Mouse (Mus musculus) forebrain, postnatal 0 days (tissue): Measurements from ENCODE around the gene Eml1. TPM values are rescaled to one million over a fixed set of nuclear protein-coding genes. Genes with fewer than 3 reads are reported as not detected.

Experiments
- ATAC-seq: fragments of 200-750 bp; cut with Nextera tagmentation; 2 replicates; pipeline ENCODE4 v1.8.0; 2017; ENCODE audit warnings: mild to moderate bottlenecking, moderate library complexity
- DNase-seq: peaks from one replicate; pipeline ENCODE4 v3.0.0-alpha.2; 2015
- H3K27ac ChIP-seq: fragments of 300-500 bp; sonication (generic); 2 replicates; pipeline ENCODE4 v1.5.1; 2014; ENCODE audit warnings: low read depth, mild to moderate bottlenecking, antibody characterized with exemption, low read length, moderate library complexity, mixed read lengths
- H3K27me3 ChIP-seq: fragments of 300-500 bp; sonication (generic); 2 replicates; pipeline ENCODE4 v1.6.1; 2014; ENCODE audit warnings: mild to moderate bottlenecking, low read length, mixed read lengths; ENCODE audit not compliant: insufficient read depth
- H3K36me3 ChIP-seq: fragments of 300-500 bp; sonication (generic); 2 replicates; pipeline ENCODE4 v1.6.1; 2014; ENCODE audit warnings: mild to moderate bottlenecking, moderate library complexity; ENCODE audit not compliant: insufficient read depth
- H3K4me1 ChIP-seq: fragments of 300-500 bp; sonication (generic); 2 replicates; pipeline ENCODE4 v1.6.1; 2014; ENCODE audit warnings: antibody characterized with exemption; ENCODE audit not compliant: insufficient read depth
- H3K4me2 ChIP-seq: fragments of 300-500 bp; sonication (generic); 2 replicates; pipeline ENCODE4 v1.6.1; 2014; ENCODE audit warnings: low read depth, mild to moderate bottlenecking, moderate library complexity
- H3K4me3 ChIP-seq: fragments of 300-500 bp; sonication (generic); 2 replicates; pipeline ENCODE4 v1.5.1; 2014; ENCODE audit warnings: low read depth, low read length, mixed read lengths
- H3K9ac ChIP-seq: fragments of 300-500 bp; sonication (generic); 2 replicates; pipeline ENCODE4 v1.6.1; 2014; ENCODE audit warnings: mild to moderate bottlenecking
- H3K9me3 ChIP-seq: fragments of 300-500 bp; sonication (generic); 2 replicates; pipeline ENCODE4 v1.6.1; 2016; ENCODE audit warnings: low read length
- CTCF ChIP-seq: sonication (generic); IDR thresholded peaks from 2 replicates; pipeline ENCODE4 v1.5.1; 2016; ENCODE audit warnings: antibody characterized with exemption, control low read depth, low read depth
- WGBS: fragments of 180-500 bp; shearing (Covaris S2); extraction: QIAGEN DNeasy Blood & Tissue Kit; methylation state at CpG from one replicate; pipeline ENCODE4 v1.1.7; 2014; 5-methylcytosine and 5-hydroxymethylcytosine counted together
- polyA plus RNA-seq: library from polyadenylated mRNA; unstranded; fragments of >200 nt; fragmentation: Nextera tagmentation; extraction: Ambion mirVana; gene quantifications from 2 replicates; pipeline ENCODE4 v1.2.1, GENCODE M21; 2015
- total RNA-seq: library from RNA; depleted of rRNA; stranded (reverse); fragments of >200 nt; gene quantifications from 2 replicates; pipeline ENCODE4 v1.2.3, GENCODE M21; 2014

Gene Eml1
- total and polyA plus RNA-seq, 2 experiments from 2014 or later: 43.5 to 69.1 TPM

GRCm38 (mm10) chr12:108433030-108433429 is 62.3 kb downstream of the Eml1 start:
- Histone ChIP-seq H3K4me3 (no peak overlapping the region), H3K9ac (peak overlapping the region; percentile 19), H3K27ac (peak overlapping the region; percentile 82), H3K9me3 (no peaks in the 10 kb centered on the region), H3K4me1 (peaks cover 36% of the 10 kb centered on the region), H3K4me2 (peak overlapping the region; percentile 39), H3K27me3 (no peaks in the 10 kb centered on the region), H3K36me3 (no peaks in the 10 kb centered on the region)
- DNase-seq (peak; percentile 71), ATAC-seq (peak; percentile 69)
- 38% methylated on average over 16 of the region's 16 CpGs for WGBS
- no peak for TF ChIP-seq CTCF

DNA sequence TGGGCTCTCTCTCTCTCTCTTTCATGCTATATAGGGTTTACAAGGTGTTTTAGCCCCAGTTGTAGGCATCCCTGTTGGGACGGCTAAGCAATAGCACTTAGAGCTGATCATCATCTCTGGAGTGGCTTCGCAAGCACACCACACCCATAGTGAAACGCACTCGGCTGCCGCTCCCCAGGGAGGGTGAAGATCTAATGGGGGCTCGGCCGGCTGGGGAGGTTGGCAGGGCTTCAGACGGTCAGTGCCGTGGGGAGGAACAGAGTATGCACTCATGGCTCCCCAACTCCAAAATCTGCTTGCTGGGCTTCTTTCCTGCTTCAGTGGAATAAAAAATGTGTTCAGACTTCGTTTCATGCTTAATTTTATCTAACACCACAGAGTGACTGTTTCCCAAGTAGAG is 62.7 kb downstream of the Eml1 start:
- ATAC-seq: peak; percentile 16; the same call in 1 of the 2 replicates
- H3K27me3 ChIP-seq: no peaks in the 10 kb centered on the region
- H3K4me3 ChIP-seq: no peak overlapping the region
- WGBS: 42% methylated on average over 10 of the region's 10 CpGs
- H3K4me1 ChIP-seq: peaks cover 36% of the 10 kb centered on the region
- H3K36me3 ChIP-seq: no peaks in the 10 kb centered on the region
- no peak for TF ChIP-seq CTCF
- DNase-seq: no peak
- no peak overlapping the region for H3K9ac ChIP-seq
- H3K4me2 ChIP-seq: peak overlapping the region; percentile 39
- H3K27ac ChIP-seq: peak overlapping the region; percentile 82
- H3K9me3 ChIP-seq: no peaks in the 10 kb centered on the region

GRCm38 (mm10) chr12:108435444-108436015 is 64.8 kb downstream of the Eml1 start:
- no peak overlapping the region for H3K4me2 ChIP-seq
- ATAC-seq (peak; percentile 21; the same call in 1 of the 2 replicates), DNase-seq (no peak)
- peak overlapping the region; percentile 64 for H3K27ac ChIP-seq
- H3K36me3 ChIP-seq: no peaks in the 10 kb centered on the region
- no peak overlapping the region; the same call in 1 of the 2 replicates for H3K9ac ChIP-seq
- peaks cover 36% of the 10 kb centered on the region for H3K4me1 ChIP-seq
- H3K9me3 ChIP-seq: no peaks in the 10 kb centered on the region
- H3K27me3 ChIP-seq: no peaks in the 10 kb centered on the region
- TF ChIP-seq CTCF: no peak
- 50% methylated on average over 12 of the region's 12 CpGs for WGBS
- no peak overlapping the region for H3K4me3 ChIP-seq

- no peak overlapping the region for H3K9ac ChIP-seq
- H3K27ac ChIP-seq: peak overlapping the region; percentile 64
- no peak overlapping the region for H3K4me3 ChIP-seq
- no peak overlapping the region for H3K4me2 ChIP-seq
- H3K36me3 ChIP-seq: no peaks in the 10 kb centered on the region
- H3K9me3 ChIP-seq: no peaks in the 10 kb centered on the region
- ATAC-seq (peak; percentile 44; the same call in 1 of the 2 replicates), DNase-seq (peak; percentile 64)
- no peaks in the 10 kb centered on the region for H3K27me3 ChIP-seq
- H3K4me1 ChIP-seq: peaks cover 36% of the 10 kb centered on the region
- WGBS: 51% methylated on average over 24 of the region's 24 CpGs
- TF ChIP-seq CTCF: no peak
Measured at GRCm38 (mm10) chr12:108436029-108436923, 65.5 kb downstream of the Eml1 start.

- 93% methylated on average over 13 of the region's 13 CpGs for WGBS
- ATAC-seq (no peak), DNase-seq (no peak)
- no peak for TF ChIP-seq CTCF
- no peak overlapping the region for H3K4me3 ChIP-seq
- H3K4me2 ChIP-seq: no peak overlapping the region
- peaks cover 35% of the 10 kb centered on the region for H3K4me1 ChIP-seq
- no peaks in the 10 kb centered on the region for H3K27me3 ChIP-seq
- H3K36me3 ChIP-seq: no peaks in the 10 kb centered on the region
- no peaks in the 10 kb centered on the region for H3K9me3 ChIP-seq
- peak overlapping the region; percentile 60; the same call in 1 of the 2 replicates for H3K27ac ChIP-seq
- H3K9ac ChIP-seq: no peak overlapping the region
Measured at GRCm38 (mm10) chr12:108437446-108437845, 66.7 kb downstream of the Eml1 start.

DNA sequence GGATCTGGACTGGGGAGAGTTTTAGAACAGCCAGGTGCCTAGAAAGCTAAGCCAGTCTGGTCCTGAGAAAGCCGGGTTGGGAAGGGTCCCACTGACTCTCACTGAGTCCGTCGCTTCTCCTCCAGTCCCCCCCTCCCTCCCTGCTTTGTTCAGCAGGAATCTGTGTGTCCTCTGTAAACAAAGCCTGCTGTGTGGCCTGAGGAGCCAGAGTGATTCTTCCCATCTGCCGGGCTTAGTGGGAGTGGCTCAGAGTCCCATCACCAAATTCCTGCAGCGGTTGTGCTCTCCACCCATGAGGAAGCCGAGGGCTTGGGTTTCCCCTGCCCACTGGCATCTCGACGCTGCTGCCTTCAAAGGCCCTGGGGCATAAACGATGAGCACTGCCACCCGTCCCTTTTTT is 72.5 kb downstream of the Eml1 start:
- ATAC-seq (no peak), DNase-seq (no peak)
- 10% methylated on average over 10 of the region's 10 CpGs for WGBS
- H3K36me3 ChIP-seq: no peaks in the 10 kb centered on the region
- no peak overlapping the region for H3K4me3 ChIP-seq
- no peaks in the 10 kb centered on the region for H3K27me3 ChIP-seq
- peaks cover 6% of the 10 kb centered on the region; the same call in 1 of the 2 replicates for H3K4me1 ChIP-seq
- no peak overlapping the region for H3K4me2 ChIP-seq
- no peaks in the 10 kb centered on the region for H3K9me3 ChIP-seq
- H3K9ac ChIP-seq: no peak overlapping the region
- no peak for TF ChIP-seq CTCF
- H3K27ac ChIP-seq: no peak overlapping the region

GRCm38 (mm10) chr12:108443708-108444107 is 73.0 kb downstream of the Eml1 start:
- 74% methylated on average over 5 of the region's 5 CpGs for WGBS
- DNase-seq (no peak), ATAC-seq (no peak)
- peaks cover 6% of the 10 kb centered on the region; the same call in 1 of the 2 replicates for H3K4me1 ChIP-seq
- H3K36me3 ChIP-seq: no peaks in the 10 kb centered on the region
- H3K9me3 ChIP-seq: no peaks in the 10 kb centered on the region
- H3K9ac ChIP-seq: no peak overlapping the region
- no peak for TF ChIP-seq CTCF
- no peak overlapping the region for H3K27ac ChIP-seq
- no peaks in the 10 kb centered on the region for H3K27me3 ChIP-seq
- no peak overlapping the region for H3K4me3 ChIP-seq
- H3K4me2 ChIP-seq: no peak overlapping the region
